Mouse (Mus musculus) monocyte, adult 2 months (primary cell): Measurements from ENCODE around the gene Hoxd13.

Experiments used
- DNase-seq, 2 experiments: peaks; one replicate each; pipeline ENCODE4 v3.0.0; 2022; ENCODE audit warnings: low spot score in 2 of 2, low read depth in 1 of 2

Gene Hoxd13

GRCm38 (mm10) chr2:74660421-74661375, 7.4 kb upstream of the Hoxd13 start:
- no peak for DNase-seq

GRCm38 (mm10) chr2:74661685-74662084, 6.4 kb upstream of the Hoxd13 start:
- no peak for DNase-seq

- no peak for DNase-seq
Measured at GRCm38 (mm10) chr2:74663291-74663925, 4.7 kb upstream of the Hoxd13 start.

GRCm38 (mm10) chr2:74666411-74666810, 1.7 kb upstream of the Hoxd13 start:
- no peak for DNase-seq

GRCm38 (mm10) chr2:74667191-74667841, 794 bp upstream of the Hoxd13 start:
- DNase-seq = no peak

- DNase-seq = no peak
Measured at GRCm38 (mm10) chr2:74668370-74669229, 490 bp downstream of the Hoxd13 start.

- DNase-seq = no peak
Measured at GRCm38 (mm10) chr2:74669230-74669578, 1.1 kb downstream of the Hoxd13 start.

GRCm38 (mm10) chr2:74669650-74670235, 1.6 kb downstream of the Hoxd13 start:
- no peak for DNase-seq

- no peak for DNase-seq
Measured at GRCm38 (mm10) chr2:74670632-74671188, 2.6 kb downstream of the Hoxd13 start.

GRCm38 (mm10) chr2:74671847-74672246, 3.7 kb downstream of the Hoxd13 start:
- no peak for DNase-seq

- DNase-seq = no peak
Measured at GRCm38 (mm10) chr2:74672481-74673362, 4.6 kb downstream of the Hoxd13 start.

- DNase-seq = no peak
Measured at GRCm38 (mm10) chr2:74673835-74674425, 5.8 kb downstream of the Hoxd13 start.

- no peak for DNase-seq
Measured at GRCm38 (mm10) chr2:74674881-74675665, 7.0 kb downstream of the Hoxd13 start, which contains the start of gene Hoxd12. TSS of gene Hoxd12 (plus strand) at chr2:74675013.

- DNase-seq = no peak
Measured at GRCm38 (mm10) chr2:74675666-74676282, 7.7 kb downstream of the Hoxd13 start.

- DNase-seq = no peak
Measured at GRCm38 (mm10) chr2:74676376-74677052, 8.4 kb downstream of the Hoxd13 start.

GRCm38 (mm10) chr2:74677106-74677505, 9.0 kb downstream of the Hoxd13 start:
- DNase-seq = no peak
